Mouse (Mus musculus): ENCODE data around the gene Rsph14.

DNA sequence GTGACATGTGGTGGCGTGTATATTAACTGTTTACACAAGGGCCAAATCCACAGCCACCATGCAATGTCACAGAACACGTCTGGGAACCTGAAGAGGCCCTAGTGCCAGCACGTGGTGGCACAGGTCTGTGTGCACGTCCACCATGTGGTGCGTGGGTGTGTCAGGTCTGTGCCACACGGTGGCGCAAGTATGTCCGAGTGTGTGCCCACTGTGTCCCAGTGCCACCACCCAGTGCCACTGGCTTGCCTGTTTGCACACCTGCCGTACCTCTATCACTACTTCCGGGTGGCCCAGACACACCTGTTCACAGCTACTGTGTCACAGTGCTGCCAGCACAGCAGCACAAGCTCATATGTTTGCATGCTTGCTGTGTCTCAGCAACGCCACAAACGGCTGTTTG is 97.9 kb downstream of the Rsph14 start:
- no peak for TF ChIP-seq GATA1 (IDR thresholded peaks at IDR 0.05; ENCODE audit: low read length)
- TF ChIP-seq TAL1 (IDR thresholded peaks at IDR 0.05; ENCODE audit: low read length) = no peak

All from erythroblast, embryonic 14.5 days (primary cell).